Mouse (Mus musculus) lung, postnatal 0 days (tissue): ENCODE results near the gene Asb3.

Source experiments
- CTCF ChIP-seq: IDR thresholded peaks from 2 replicates; pipeline ENCODE4 v1.5.1; 2016; ENCODE audit warnings: antibody characterized with exemption, mild to moderate bottlenecking
- EP300 ChIP-seq: IDR thresholded peaks from 2 replicates; pipeline ENCODE4 v1.6.1; 2016; ENCODE audit warnings: antibody characterized with exemption, mild to moderate bottlenecking, control low read depth

DNA sequence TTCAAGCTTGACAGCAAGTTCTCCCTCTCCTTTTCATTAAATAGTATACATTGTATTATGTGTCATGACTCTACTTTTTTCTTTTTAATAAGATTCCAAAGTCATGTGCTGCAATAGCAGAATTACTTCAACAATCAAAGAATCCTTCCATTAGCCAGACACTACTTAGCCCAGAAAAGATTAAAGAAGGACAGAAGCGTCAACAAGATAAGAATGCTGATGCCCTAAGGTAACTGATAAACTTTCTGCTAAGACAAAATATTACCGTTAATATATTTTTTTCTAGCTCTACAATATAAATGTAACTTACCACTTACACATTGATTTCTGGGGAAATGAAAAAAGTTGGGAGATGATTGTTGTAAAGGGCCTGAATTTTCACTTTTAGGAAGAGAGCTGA is 46.4 kb upstream of the Asb3 start:
- TF ChIP-seq CTCF: no peak
- TF ChIP-seq EP300: no peak
